Mouse (Mus musculus) spleen, adult 2 months (tissue): Measurements from ENCODE around the gene Sult5a1.

Experiments used
- CTCF ChIP-seq: fragments of 200-500 bp; IDR thresholded peaks from 2 replicates; pipeline ENCODE4 v1.5.1; 2011; ENCODE audit warnings: mild to moderate bottlenecking, inconsistent platforms; ENCODE audit not compliant: insufficient read depth, insufficient read length, insufficient replicate concordance; ENCODE audit errors: extremely low read depth
- POLR2A ChIP-seq: fragments of 200-500 bp; IDR thresholded peaks from 2 replicates; pipeline ENCODE4 v1.6.1; 2011; ENCODE audit warnings: low read depth, low read length, inconsistent platforms

- TF ChIP-seq CTCF (no peak), POLR2A (no peak)
Observed at GRCm38 (mm10) chr8:123112892-123113291, 45.2 kb downstream of the Sult5a1 start.
